Mouse (Mus musculus) forebrain, embryonic 10.5 days (tissue): ENCODE results near the gene Fam155a. TPM values are rescaled to one million over a fixed set of nuclear protein-coding genes. Genes with fewer than 3 reads are reported as not detected.
"Not testable (repeated sequence)": the region's sequence is repeated elsewhere in the genome, so short reads cannot be mapped to it uniquely, and the experiment has no call there.

Source experiments
- DNase-seq: peaks from one replicate; pipeline ENCODE4 v3.0.0-alpha.2; 2017; ENCODE audit warnings: low spot score; ENCODE audit errors: extremely low spot score
- H3K27ac ChIP-seq: fragments of 300-500 bp; sonication (generic); 2 replicates; pipeline ENCODE4 v1.5.1; 2016; ENCODE audit warnings: mild to moderate bottlenecking
- H3K27me3 ChIP-seq: fragments of 300-500 bp; sonication (generic); 2 replicates; pipeline ENCODE4 v1.6.1; 2016; ENCODE audit warnings: mild to moderate bottlenecking; ENCODE audit not compliant: poor library complexity, severe bottlenecking
- H3K36me3 ChIP-seq: fragments of 300-500 bp; sonication (generic); replicated peaks from 2 replicates; pipeline ENCODE4 v1.6.1; 2016; ENCODE audit warnings: mild to moderate bottlenecking, moderate library complexity
- H3K4me1 ChIP-seq: fragments of 300-500 bp; sonication (generic); 2 replicates; pipeline ENCODE4 v1.6.1; 2016
- H3K4me3 ChIP-seq: fragments of 300-500 bp; sonication (generic); 2 replicates; pipeline ENCODE4 v1.5.1; 2016; ENCODE audit warnings: mild to moderate bottlenecking, moderate library complexity
- H3K9me3 ChIP-seq: fragments of 300-500 bp; sonication (generic); 2 replicates; pipeline ENCODE4 v1.6.1; 2016; ENCODE audit warnings: mild to moderate bottlenecking, moderate library complexity
- WGBS: fragments of 180-500 bp; shearing (Covaris S2); methylation state at CpG from one replicate; pipeline ENCODE4 v1.1.7; 2016; 5-methylcytosine and 5-hydroxymethylcytosine counted together
- polyA plus RNA-seq: library from polyadenylated mRNA; unstranded; fragments of >200 nt; fragmentation: Nextera tagmentation; extraction: Ambion mirVana; gene quantifications from 2 replicates; pipeline ENCODE4 v1.2.1, GENCODE M21; 2016

Gene Fam155a
- polyA plus RNA-seq, 1 experiment from 2014 or later = 0.53 TPM

DNA sequence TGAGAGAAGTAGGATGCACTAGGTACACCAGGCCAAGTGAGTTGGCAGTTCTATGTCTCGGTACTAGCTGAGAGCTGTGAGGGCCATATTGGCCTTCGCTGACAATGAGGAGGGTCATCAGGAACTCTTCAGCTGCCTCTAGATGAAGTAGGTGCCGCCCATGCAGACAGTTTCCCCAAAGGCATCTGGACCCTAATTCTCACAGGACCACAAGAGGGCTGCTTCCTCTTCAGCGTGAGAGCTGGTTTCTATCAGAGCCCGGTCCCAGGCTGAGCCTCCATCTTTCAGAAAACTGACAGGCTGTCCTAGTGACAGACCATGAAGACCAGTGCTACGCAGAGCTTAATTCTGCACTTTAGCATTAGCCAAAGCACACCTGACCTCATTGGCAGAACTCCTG lies 364.8 kb downstream of the Fam155a start:
- 91% methylated on average over 6 of the region's 6 CpGs for WGBS
- no peak overlapping the region for H3K27ac ChIP-seq
- no peak overlapping the region for H3K4me3 ChIP-seq
- no peak for DNase-seq
- no peaks in the 10 kb centered on the region for H3K36me3 ChIP-seq
- no peaks in the 10 kb centered on the region for H3K27me3 ChIP-seq
- peaks cover 14% of the 10 kb centered on the region for H3K4me1 ChIP-seq
- H3K9me3 ChIP-seq = no peaks in the 10 kb centered on the region

DNA sequence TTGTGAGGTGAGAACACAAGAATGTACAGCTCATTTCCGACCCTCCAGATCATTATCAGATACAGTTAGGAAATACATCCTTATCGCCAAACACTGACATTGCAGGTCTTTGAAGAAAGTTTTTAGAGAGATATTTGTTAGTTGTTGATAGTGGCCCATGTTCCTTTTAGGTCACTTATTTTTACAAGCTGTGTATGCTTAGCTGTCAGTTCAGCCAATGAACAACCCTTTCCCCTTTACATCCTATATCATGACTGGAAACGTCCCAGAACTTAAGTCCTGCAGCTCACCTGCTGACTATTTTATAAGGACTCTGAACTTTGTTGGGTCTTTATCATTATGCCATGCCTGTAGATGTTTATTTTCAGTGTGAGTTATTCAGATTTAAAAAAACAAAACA lies 366.3 kb downstream of the Fam155a start:
- H3K9me3 ChIP-seq = no peaks in the 10 kb centered on the region
- no peak for DNase-seq
- no peaks in the 10 kb centered on the region for H3K27me3 ChIP-seq
- no peak overlapping the region for H3K27ac ChIP-seq
- H3K4me3 ChIP-seq = no peak overlapping the region
- WGBS = 80% methylated on average over 3 of the region's 3 CpGs
- no peaks in the 10 kb centered on the region for H3K36me3 ChIP-seq
- peaks cover 14% of the 10 kb centered on the region for H3K4me1 ChIP-seq

DNA sequence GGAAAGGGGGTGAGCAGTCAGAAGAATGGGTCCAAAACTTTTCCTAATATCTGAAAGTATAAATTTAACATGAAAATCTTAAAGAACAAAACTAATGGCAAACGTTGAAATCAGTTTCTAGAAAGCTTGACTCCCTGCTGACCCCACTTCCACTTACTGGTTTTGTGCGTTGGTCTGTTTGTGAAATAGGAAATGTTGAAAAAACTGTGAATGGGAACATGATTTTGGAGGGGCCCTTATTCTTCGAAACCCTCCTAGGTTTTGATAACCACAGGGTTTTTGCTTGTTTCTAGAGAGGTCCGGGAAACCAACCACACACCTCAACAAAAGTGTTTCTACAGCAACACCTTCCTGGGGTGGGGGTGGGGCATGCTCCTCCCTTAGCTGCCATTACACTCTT lies 368.6 kb downstream of the Fam155a start:
- no peak overlapping the region for H3K27ac ChIP-seq
- peaks cover 14% of the 10 kb centered on the region for H3K4me1 ChIP-seq
- WGBS = 56% methylated on average over 4 of the region's 4 CpGs
- no peaks in the 10 kb centered on the region for H3K9me3 ChIP-seq
- H3K36me3 ChIP-seq = no peaks in the 10 kb centered on the region
- no peak overlapping the region for H3K4me3 ChIP-seq
- no peaks in the 10 kb centered on the region for H3K27me3 ChIP-seq
- DNase-seq = no peak

DNA sequence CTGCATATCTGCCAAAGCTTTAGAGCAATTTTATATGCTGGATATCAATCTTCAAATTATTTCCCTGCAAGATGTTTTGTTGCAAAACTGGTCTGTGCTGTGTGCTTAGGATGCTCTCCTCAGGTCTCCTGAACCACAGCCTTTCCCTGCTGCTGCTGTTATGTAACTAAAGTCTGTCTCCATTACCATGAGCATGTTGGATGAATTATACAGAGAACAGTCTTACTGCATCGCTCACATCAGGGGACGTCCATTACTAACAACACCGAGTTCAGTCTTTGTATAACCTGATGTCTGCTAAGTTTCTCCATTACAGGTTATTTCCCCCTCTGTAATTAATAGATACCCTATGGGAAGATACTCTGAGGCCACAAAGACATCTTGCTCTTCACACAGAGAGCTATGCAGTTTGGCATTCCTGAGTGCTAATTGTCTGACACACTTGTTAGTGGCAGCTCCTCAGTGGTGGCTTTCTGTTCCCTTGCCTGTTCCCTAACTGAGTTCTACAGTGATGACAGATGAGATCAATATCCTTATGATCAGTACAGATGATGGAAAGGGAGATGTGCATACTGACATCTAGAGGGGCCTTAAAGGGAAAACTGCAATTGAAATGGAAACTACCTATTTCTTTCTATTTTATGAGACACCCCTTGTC lies 372.2 kb downstream of the Fam155a start:
- no peaks in the 10 kb centered on the region for H3K9me3 ChIP-seq
- no peaks in the 10 kb centered on the region for H3K27me3 ChIP-seq
- DNase-seq = no peak
- no peak overlapping the region for H3K27ac ChIP-seq
- H3K36me3 ChIP-seq = no peaks in the 10 kb centered on the region
- WGBS = 73% methylated on average over 3 of the region's 3 CpGs
- H3K4me3 ChIP-seq = no peak overlapping the region
- peaks cover 14% of the 10 kb centered on the region for H3K4me1 ChIP-seq

DNA sequence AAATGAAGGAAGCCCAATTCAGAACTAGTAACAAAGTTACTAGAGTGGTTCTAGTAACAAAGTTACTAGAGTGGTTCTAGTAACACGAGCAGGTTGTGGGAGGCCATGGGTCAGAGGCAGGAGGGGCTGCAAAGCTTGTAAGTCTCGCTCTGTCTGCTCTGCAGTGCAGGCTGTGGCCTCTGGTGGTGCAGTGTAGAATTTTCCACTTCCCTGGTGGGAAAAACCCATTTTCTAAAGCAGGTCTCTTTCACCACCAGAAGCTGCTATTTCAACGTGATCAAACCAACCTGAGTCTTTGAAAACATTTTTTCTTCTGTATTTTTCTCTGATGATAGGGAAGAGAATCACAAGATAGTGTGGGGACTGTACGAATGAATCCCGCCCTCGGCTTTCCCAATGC lies 372.9 kb downstream of the Fam155a start:
- WGBS = 61% methylated on average over 6 of the region's 6 CpGs
- no peak for DNase-seq
- Histone ChIP-seq H3K36me3 (no peaks in the 10 kb centered on the region), H3K9me3 (no peaks in the 10 kb centered on the region), H3K4me1 (peaks cover 14% of the 10 kb centered on the region), H3K4me3 (no peak overlapping the region), H3K27ac (no peak overlapping the region), H3K27me3 (no peaks in the 10 kb centered on the region)

DNA sequence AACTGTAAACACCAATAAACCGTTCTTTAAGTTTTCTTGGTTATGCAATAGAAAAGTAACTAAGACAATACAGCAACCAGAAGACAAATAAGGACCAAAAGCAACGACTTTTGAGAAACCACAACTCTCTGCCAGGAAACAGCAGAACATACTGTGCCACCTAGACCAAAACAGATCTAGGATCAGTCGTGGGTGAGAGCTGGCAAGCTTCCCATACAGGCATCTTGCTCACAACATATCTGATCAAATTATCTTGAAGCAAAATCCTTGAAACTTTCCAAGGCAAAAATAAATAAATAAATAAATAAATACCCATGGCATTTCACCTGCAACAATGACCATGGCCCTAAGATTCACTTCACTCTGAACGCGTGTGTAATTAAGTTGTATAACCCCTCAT lies 376.3 kb downstream of the Fam155a start:
- H3K27me3 ChIP-seq = no peaks in the 10 kb centered on the region
- no peaks in the 10 kb centered on the region for H3K36me3 ChIP-seq
- no peak overlapping the region for H3K4me3 ChIP-seq
- no peak overlapping the region for H3K27ac ChIP-seq
- H3K9me3 ChIP-seq = no peaks in the 10 kb centered on the region
- WGBS = 89% methylated on average over 5 of the region's 5 CpGs
- no peak for DNase-seq
- H3K4me1 ChIP-seq = no peaks in the 10 kb centered on the region

DNA sequence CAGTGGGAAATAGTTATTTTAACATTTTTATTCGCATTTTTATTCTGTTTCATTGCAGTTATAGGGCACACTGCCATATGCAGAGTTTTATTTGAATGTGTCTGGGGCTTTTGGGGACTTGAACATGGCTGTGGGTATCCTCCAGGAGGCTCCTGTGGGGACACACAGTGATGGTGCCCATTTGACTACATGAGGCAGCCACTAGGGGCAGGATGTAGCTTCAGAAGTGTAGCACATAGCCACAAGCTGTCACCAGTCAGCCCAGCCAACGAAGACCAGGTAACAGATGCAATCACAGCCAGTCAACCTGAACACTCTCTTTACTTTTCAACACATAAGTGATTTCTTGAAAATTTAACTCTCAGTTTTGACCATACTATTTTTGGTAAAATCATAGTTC lies 377.7 kb downstream of the Fam155a start:
- Histone ChIP-seq H3K4me3 (no peak overlapping the region), H3K36me3 (no peaks in the 10 kb centered on the region), H3K9me3 (no peaks in the 10 kb centered on the region), H3K27me3 (no peaks in the 10 kb centered on the region), H3K4me1 (no peaks in the 10 kb centered on the region), H3K27ac (no peak overlapping the region)
- WGBS = 42% methylated on average over 2 of the region's 2 CpGs
- DNase-seq = no peak

DNA sequence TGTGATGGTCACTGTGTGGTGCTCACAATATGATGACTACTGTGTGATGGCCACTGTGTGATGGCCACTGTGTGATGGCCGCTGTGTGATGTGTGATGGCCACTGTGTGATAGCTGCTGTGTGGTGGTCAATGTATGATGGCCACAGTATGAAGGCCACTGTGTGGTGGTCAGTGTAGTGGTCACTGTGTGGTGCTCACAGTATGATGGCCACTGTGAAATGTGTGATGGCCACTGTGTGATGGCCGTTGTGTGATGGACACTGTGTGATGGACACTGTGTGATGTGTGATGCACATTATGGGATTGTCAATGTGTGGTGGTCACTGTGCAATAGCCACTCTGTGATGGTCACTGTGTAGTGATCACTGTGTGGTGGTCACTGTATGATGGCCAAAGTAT lies 380.7 kb downstream of the Fam155a start:
- not testable (repeated sequence) for DNase-seq, H3K27ac ChIP-seq, H3K36me3 ChIP-seq, H3K4me3 ChIP-seq, H3K4me1 ChIP-seq, H3K27me3 ChIP-seq, H3K9me3 ChIP-seq
- WGBS = 94% methylated on average over 2 of the region's 2 CpGs

DNA sequence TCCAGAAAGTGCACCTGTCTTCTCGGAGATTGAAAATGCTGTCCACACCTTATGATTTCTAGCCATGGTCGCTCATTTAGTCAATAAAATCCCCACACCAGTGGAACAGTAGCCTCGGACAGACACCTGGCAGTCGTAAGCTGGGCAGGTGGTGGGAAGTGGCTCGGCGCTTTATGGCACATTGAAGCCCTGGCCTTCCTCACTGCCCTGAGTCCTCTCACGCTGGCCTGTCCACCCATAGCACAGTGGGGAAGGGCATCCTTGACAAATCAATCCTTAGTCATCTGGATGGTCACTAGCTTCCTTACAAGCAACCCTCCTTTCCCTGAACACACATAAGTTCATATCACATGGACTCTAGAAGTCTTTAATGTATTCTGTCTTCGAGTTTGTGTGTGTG lies 401.8 kb downstream of the Fam155a start:
- H3K4me3 ChIP-seq = no peak overlapping the region
- no peak for DNase-seq
- H3K27ac ChIP-seq = no peak overlapping the region
- H3K27me3 ChIP-seq = no peaks in the 10 kb centered on the region
- no peaks in the 10 kb centered on the region for H3K4me1 ChIP-seq
- 84% methylated on average over 8 of the region's 8 CpGs for WGBS
- H3K36me3 ChIP-seq = no peaks in the 10 kb centered on the region
- no peaks in the 10 kb centered on the region for H3K9me3 ChIP-seq

DNA sequence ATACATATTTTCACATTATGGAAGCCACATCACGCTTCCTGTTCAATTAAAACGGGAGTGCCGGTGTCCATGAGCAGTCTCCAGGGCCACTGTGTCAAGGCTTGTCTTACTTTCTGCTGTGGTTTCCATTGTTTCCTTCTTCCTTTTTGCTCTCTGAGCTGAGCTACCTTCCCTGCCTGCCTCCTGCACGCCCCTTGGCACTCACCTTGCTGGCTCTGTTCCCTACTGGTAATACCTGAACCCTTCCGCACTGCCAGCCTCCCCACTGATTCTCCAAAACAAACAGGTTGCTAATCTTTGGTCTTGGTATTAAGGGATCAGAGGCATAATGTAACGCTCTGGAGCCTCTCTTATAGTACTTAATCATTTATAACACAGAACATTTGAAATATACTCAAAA lies 403.2 kb downstream of the Fam155a start:
- Histone ChIP-seq H3K4me1 (peaks cover 10% of the 10 kb centered on the region), H3K4me3 (no peak overlapping the region), H3K9me3 (no peaks in the 10 kb centered on the region), H3K36me3 (no peaks in the 10 kb centered on the region), H3K27me3 (no peaks in the 10 kb centered on the region), H3K27ac (no peak overlapping the region)
- 81% methylated on average over 6 of the region's 6 CpGs for WGBS
- DNase-seq = no peak

DNA sequence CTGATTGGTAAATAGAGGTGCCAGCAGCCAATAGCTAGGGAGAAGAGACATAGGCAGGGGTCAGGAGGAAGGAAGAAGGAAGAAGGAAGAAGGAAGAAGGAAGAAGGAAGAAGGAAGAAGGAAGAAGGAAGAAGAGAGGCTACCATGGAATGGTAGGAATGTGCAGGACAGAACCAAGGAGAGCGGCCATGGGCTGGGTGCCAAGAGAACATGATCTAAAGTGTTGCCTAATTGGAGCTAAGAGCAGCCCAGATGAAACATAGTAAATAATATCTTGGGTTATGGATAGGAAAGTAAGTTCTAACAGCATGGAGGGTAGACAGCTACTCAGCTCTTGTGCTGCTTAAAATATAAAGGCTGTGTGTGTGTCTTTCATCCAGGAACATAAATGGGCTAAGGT lies 405.6 kb downstream of the Fam155a start:
- no peak for DNase-seq
- WGBS = 90% methylated on average over 1 of the region's 1 CpGs
- Histone ChIP-seq H3K27me3 (no peaks in the 10 kb centered on the region), H3K4me3 (no peak overlapping the region), H3K36me3 (no peaks in the 10 kb centered on the region), H3K9me3 (no peaks in the 10 kb centered on the region), H3K27ac (no peak overlapping the region), H3K4me1 (peaks cover 10% of the 10 kb centered on the region)

DNA sequence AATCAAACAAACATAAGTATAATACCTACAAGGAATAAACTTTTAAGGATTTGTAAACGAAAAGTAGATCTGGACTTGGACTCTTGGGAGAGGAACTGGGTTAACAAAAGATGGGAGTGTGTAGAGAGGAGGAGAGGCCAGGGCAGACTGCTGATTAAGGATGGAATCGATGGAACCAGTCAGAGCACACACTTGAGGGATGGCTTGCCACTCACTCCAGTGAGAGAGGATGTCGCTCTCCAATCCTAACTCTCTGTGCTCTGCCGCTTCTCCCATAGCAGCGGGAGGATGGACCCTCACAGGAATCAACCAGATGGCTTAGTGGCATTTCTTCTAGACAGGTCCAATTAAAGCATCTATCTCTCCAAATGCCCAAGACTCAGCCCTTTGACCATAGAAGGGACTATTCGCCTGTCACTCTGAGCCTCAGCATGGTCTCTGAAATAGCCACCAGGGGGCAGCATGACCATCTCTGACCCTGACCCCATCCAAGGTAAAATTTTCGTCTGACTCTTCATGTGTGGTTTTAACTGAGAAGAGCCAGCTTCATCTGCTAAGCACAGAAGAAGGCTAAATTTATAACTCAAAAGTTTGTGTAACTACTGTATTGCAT lies 422.3 kb downstream of the Fam155a start:
- Histone ChIP-seq H3K4me1 (peaks cover 10% of the 10 kb centered on the region; the same call in 1 of the 2 replicates), H3K4me3 (no peak overlapping the region), H3K36me3 (no peaks in the 10 kb centered on the region), H3K9me3 (no peaks in the 10 kb centered on the region), H3K27me3 (no peaks in the 10 kb centered on the region), H3K27ac (no peak overlapping the region)
- peak; percentile 47 for DNase-seq
- WGBS = 51% methylated on average over 7 of the region's 7 CpGs

DNA sequence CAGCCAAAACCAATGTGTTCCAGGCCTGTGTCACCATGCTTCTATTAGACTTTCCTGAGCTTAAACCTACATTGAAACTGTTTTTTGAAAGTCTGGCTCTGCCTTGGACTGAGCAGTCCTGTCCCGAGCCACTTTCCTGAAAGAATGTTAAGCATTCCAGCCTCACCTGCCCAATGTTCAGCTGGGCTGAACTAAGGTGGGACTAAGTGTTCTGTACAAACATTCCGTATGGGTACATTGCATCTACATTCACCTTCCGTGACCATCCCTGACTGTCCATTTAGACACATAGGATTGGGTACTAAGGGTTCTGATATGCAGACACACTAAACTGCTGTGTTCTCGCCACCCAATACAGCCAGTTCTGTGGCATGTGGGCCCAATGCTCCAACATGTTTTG lies 423.8 kb downstream of the Fam155a start:
- DNase-seq = no peak
- Histone ChIP-seq H3K4me3 (no peak overlapping the region), H3K4me1 (peaks cover 10% of the 10 kb centered on the region; the same call in 1 of the 2 replicates), H3K9me3 (no peaks in the 10 kb centered on the region), H3K36me3 (no peaks in the 10 kb centered on the region), H3K27ac (no peak overlapping the region), H3K27me3 (no peaks in the 10 kb centered on the region)
- WGBS = 88% methylated on average over 4 of the region's 4 CpGs
